Mouse (Mus musculus) midbrain, embryonic 16.5 days (tissue): ENCODE measurements around the gene Npepps. TPM values are rescaled to one million over a fixed set of nuclear protein-coding genes. Genes with fewer than 3 reads are reported as not detected.
"Not testable (repeated sequence)": the region's sequence is repeated elsewhere in the genome, so short reads cannot be mapped to it uniquely, and the experiment has no call there.

ENCODE experiments used
- ATAC-seq: fragments of 200-750 bp; cut with Nextera tagmentation; 2 replicates; pipeline ENCODE4 v1.8.0; 2017; ENCODE audit warnings: moderate TSS enrichment
- H3K27ac ChIP-seq: fragments of 300-500 bp; sonication (generic); 2 replicates; pipeline ENCODE4 v1.5.1; 2014; ENCODE audit warnings: mild to moderate bottlenecking, low read length, mixed read lengths
- H3K27me3 ChIP-seq: fragments of 300-500 bp; sonication (generic); 2 replicates; pipeline ENCODE4 v1.6.1; 2014; ENCODE audit warnings: low read depth, low read length, mixed read lengths; ENCODE audit not compliant: control insufficient read depth, insufficient read depth
- H3K36me3 ChIP-seq: fragments of 300-500 bp; sonication (generic); 2 replicates; pipeline ENCODE4 v1.6.1; 2014; ENCODE audit warnings: mild to moderate bottlenecking, low read length, moderate library complexity, mixed read lengths; ENCODE audit not compliant: control insufficient read depth, insufficient read depth
- H3K4me1 ChIP-seq: fragments of 300-500 bp; sonication (generic); 2 replicates; pipeline ENCODE4 v1.6.1; 2014; ENCODE audit warnings: mild to moderate bottlenecking, low read length, mixed read lengths; ENCODE audit not compliant: control insufficient read depth, insufficient read depth
- H3K4me2 ChIP-seq: fragments of 300-500 bp; sonication (generic); 2 replicates; pipeline ENCODE4 v1.6.1; 2014; ENCODE audit warnings: mild to moderate bottlenecking, low read length, mixed read lengths
- H3K4me3 ChIP-seq: fragments of 300-500 bp; sonication (generic); 2 replicates; pipeline ENCODE4 v1.5.1; 2014; ENCODE audit warnings: low read depth, mild to moderate bottlenecking, low read length, moderate library complexity, mixed read lengths
- H3K9ac ChIP-seq: fragments of 300-500 bp; sonication (generic); 2 replicates; pipeline ENCODE4 v1.6.1; 2014; ENCODE audit warnings: low read depth, low read length, mixed read lengths
- H3K9me3 ChIP-seq: fragments of 300-500 bp; sonication (generic); replicated peaks from 2 replicates; pipeline ENCODE4 v1.6.1; 2014; ENCODE audit warnings: mild to moderate bottlenecking, low read length, mixed read lengths; ENCODE audit not compliant: control insufficient read depth, poor library complexity, severe bottlenecking
- WGBS: fragments of 180-500 bp; shearing (Covaris S2); extraction: QIAGEN DNeasy Blood & Tissue Kit; methylation state at CpG from one replicate; pipeline ENCODE4 v1.1.7; 2014; 5-methylcytosine and 5-hydroxymethylcytosine counted together
- polyA plus RNA-seq: library from polyadenylated mRNA; unstranded; fragments of >200 nt; fragmentation: Nextera tagmentation; extraction: Ambion mirVana; gene quantifications from 2 replicates; pipeline ENCODE4 v1.2.1, GENCODE M21; 2015

The Npepps gene
- polyA plus RNA-seq, 1 experiment from 2014 or later, result 151 TPM

- no peaks in the 10 kb centered on the region for H3K36me3 ChIP-seq
- ATAC-seq, result no peak
- no peaks in the 10 kb centered on the region for H3K9me3 ChIP-seq
- no peak overlapping the region for H3K4me2 ChIP-seq
- no peaks in the 10 kb centered on the region for H3K27me3 ChIP-seq
- H3K4me1 ChIP-seq, result peaks cover 17% of the 10 kb centered on the region
- H3K9ac ChIP-seq, result no peak overlapping the region
- H3K4me3 ChIP-seq, result no peak overlapping the region
- H3K27ac ChIP-seq, result no peak overlapping the region
- 91% methylated on average over 6 of the region's 6 CpGs for WGBS
Measured at GRCm38 (mm10) chr11:97282179-97282578, 1.7 kb upstream of the Npepps start.

- Histone ChIP-seq H3K9ac (peak overlapping the region; percentile 98), H3K36me3 (no peaks in the 10 kb centered on the region), H3K27me3 (no peaks in the 10 kb centered on the region), H3K4me2 (peak overlapping the region; percentile 75), H3K9me3 (no peaks in the 10 kb centered on the region), H3K27ac (peak overlapping the region; percentile 98), H3K4me1 (peaks cover 25% of the 10 kb centered on the region), H3K4me3 (peak overlapping the region; percentile 86)
- under 1% methylated on average over 42 of the region's 64 CpGs for WGBS
- ATAC-seq, result peak; percentile 83
Measured at GRCm38 (mm10) chr11:97279405-97280215, 828 bp downstream of the Npepps start.

GRCm38 (mm10) chr11:97279040-97279404 lies 1.4 kb downstream of the Npepps start:
- WGBS, result 16% methylated on average over 11 of the region's 11 CpGs

GRCm38 (mm10) chr11:97278456-97278855 lies 2.0 kb downstream of the Npepps start:
- 80% methylated on average over 6 of the region's 6 CpGs for WGBS
- H3K27ac ChIP-seq, result no peak overlapping the region

More at GRCm38 (mm10) chr11:97279040-97279404, 1.4 kb downstream of the Npepps start:
- ATAC-seq, result no peak; the same call in 1 of the 2 replicates
- no peaks in the 10 kb centered on the region for H3K36me3 ChIP-seq
- peak overlapping the region; percentile 86 for H3K4me3 ChIP-seq
- H3K9ac ChIP-seq, result peak overlapping the region; percentile 98
- peak overlapping the region; percentile 75 for H3K4me2 ChIP-seq
- H3K9me3 ChIP-seq, result no peaks in the 10 kb centered on the region
- peak overlapping the region; percentile 98 for H3K27ac ChIP-seq
- no peaks in the 10 kb centered on the region for H3K27me3 ChIP-seq
- H3K4me1 ChIP-seq, result peaks cover 25% of the 10 kb centered on the region

GRCm38 (mm10) chr11:97277166-97277565 lies 3.3 kb downstream of the Npepps start:
- H3K27me3 ChIP-seq, result no peaks in the 10 kb centered on the region
- WGBS, result 76% methylated on average over 5 of the region's 5 CpGs
- H3K4me1 ChIP-seq, result peaks cover 25% of the 10 kb centered on the region
- no peak overlapping the region for H3K27ac ChIP-seq
- H3K9me3 ChIP-seq, result no peaks in the 10 kb centered on the region
- no peaks in the 10 kb centered on the region for H3K36me3 ChIP-seq
- no peak overlapping the region for H3K4me2 ChIP-seq
- H3K9ac ChIP-seq, result no peak overlapping the region
- no peak overlapping the region for H3K4me3 ChIP-seq
- no peak for ATAC-seq

More at GRCm38 (mm10) chr11:97278456-97278855, 2.0 kb downstream of the Npepps start:
- H3K9ac ChIP-seq, result no peak overlapping the region
- H3K36me3 ChIP-seq, result no peaks in the 10 kb centered on the region
- peak overlapping the region; percentile 75 for H3K4me2 ChIP-seq
- ATAC-seq, result no peak
- H3K9me3 ChIP-seq, result no peaks in the 10 kb centered on the region
- no peaks in the 10 kb centered on the region for H3K27me3 ChIP-seq
- H3K4me1 ChIP-seq, result peaks cover 25% of the 10 kb centered on the region
- H3K4me3 ChIP-seq, result peak overlapping the region; percentile 86

- WGBS, result 31% methylated on average over 1 of the region's 1 CpGs
- Histone ChIP-seq H3K4me2 (no peak overlapping the region), H3K27me3 (no peaks in the 10 kb centered on the region), H3K27ac (no peak overlapping the region), H3K9ac (no peak overlapping the region), H3K36me3 (no peaks in the 10 kb centered on the region), H3K4me3 (no peak overlapping the region), H3K9me3 (no peaks in the 10 kb centered on the region), H3K4me1 (peaks cover 25% of the 10 kb centered on the region)
- no peak for ATAC-seq
Measured at GRCm38 (mm10) chr11:97276019-97276418, 4.4 kb downstream of the Npepps start.

- H3K9me3 ChIP-seq, result no peaks in the 10 kb centered on the region
- no peaks in the 10 kb centered on the region for H3K27me3 ChIP-seq
- no peak for ATAC-seq
- H3K36me3 ChIP-seq, result no peaks in the 10 kb centered on the region
- no peak overlapping the region for H3K4me2 ChIP-seq
- H3K4me1 ChIP-seq, result peaks cover 23% of the 10 kb centered on the region
- no peak overlapping the region for H3K4me3 ChIP-seq
- H3K9ac ChIP-seq, result no peak overlapping the region
- no peak overlapping the region for H3K27ac ChIP-seq
- WGBS, result 94% methylated on average over 2 of the region's 2 CpGs
Measured at GRCm38 (mm10) chr11:97275349-97275748, 5.1 kb downstream of the Npepps start.

GRCm38 (mm10) chr11:97274947-97275346 lies 5.5 kb downstream of the Npepps start:
- H3K36me3 ChIP-seq, H3K27me3 ChIP-seq, H3K9ac ChIP-seq, H3K4me3 ChIP-seq, H3K9me3 ChIP-seq, H3K4me2 ChIP-seq, H3K27ac ChIP-seq, ATAC-seq: not testable (repeated sequence)
- H3K4me1 ChIP-seq, result peaks cover 23% of the 10 kb centered on the region
- 97% methylated on average over 6 of the region's 6 CpGs for WGBS

- H3K36me3 ChIP-seq, result no peaks in the 10 kb centered on the region
- no peak for ATAC-seq
- H3K9me3 ChIP-seq, result no peaks in the 10 kb centered on the region
- WGBS, result 84% methylated on average over 5 of the region's 5 CpGs
- H3K9ac ChIP-seq, result no peak overlapping the region
- no peaks in the 10 kb centered on the region for H3K27me3 ChIP-seq
- no peak overlapping the region for H3K4me2 ChIP-seq
- no peak overlapping the region for H3K4me3 ChIP-seq
- H3K27ac ChIP-seq, result no peak overlapping the region
- H3K4me1 ChIP-seq, result peaks cover 19% of the 10 kb centered on the region
Measured at GRCm38 (mm10) chr11:97273613-97274012, 6.8 kb downstream of the Npepps start.
